ENCODE assay signal across 26 mouse cellular contexts in genomic region chr1:109481387-109481786, GRCm38 (mm10).
A peak's percentile ranks its signal among the peaks of the same experiment; 100 is the strongest.
DNase-seq lines count a peak whose midpoint lies in the region; ATAC-seq lines count a peak whose summit lies in the region.
"Had no signal": no experiment of that assay in that cellular context is flagged by ENCODE, and none has a peak within 500 bp of the region (broad histone marks: within the 10 kb centered on the region; RNA-seq: fewer than 3 reads in every experiment).

No protein-coding gene starts in this region.

- H3K4me2 ChIP-seq in embryonic facial prominence, embryonic 11.5 days (ENCODE audit: low read depth, low read length) = no peak overlapping the region
- H3K4me2 ChIP-seq: embryonic facial prominence, embryonic 12.5 days; hindbrain, embryonic 15.5 days; kidney, embryonic 15.5 days; lung, embryonic 14.5 days; stomach, embryonic 15.5 days had no signal

- ATAC-seq in embryonic facial prominence, embryonic 11.5 days (replicated peaks; ENCODE audit: insufficient number of reproducible peaks, low FRiP score, low TSS enrichment, low read depth) = no peak
- ATAC-seq: forebrain, postnatal 0 days had no signal

- H3K27ac ChIP-seq in embryonic facial prominence, embryonic 11.5 days (replicated peaks; ENCODE audit: low read depth, low read length) = no peak overlapping the region
- no peak overlapping the region for H3K27ac ChIP-seq in embryonic facial prominence, embryonic 10.5 days (replicated peaks)
- no peak overlapping the region for H3K27ac ChIP-seq in limb, embryonic 10.5 days
- H3K27ac ChIP-seq: embryonic facial prominence, embryonic 12.5 days; hindbrain, embryonic 10.5 days; hindbrain, embryonic 15.5 days; kidney, embryonic 15.5 days; liver, embryonic 14.5 days; midbrain, embryonic 10.5 days; stomach, embryonic 15.5 days had no signal

- H3K9ac ChIP-seq in embryonic facial prominence, embryonic 11.5 days (replicated peaks; ENCODE audit: low read length) = no peak overlapping the region
- H3K9ac ChIP-seq: embryonic facial prominence, embryonic 12.5 days; forebrain, postnatal 0 days; hindbrain, embryonic 15.5 days; kidney, embryonic 15.5 days; liver, embryonic 14.5 days; lung, embryonic 14.5 days; stomach, embryonic 15.5 days had no signal

- H3K4me1 ChIP-seq in embryonic facial prominence, embryonic 11.5 days (ENCODE audit: control insufficient read depth, insufficient read depth, low read length) = no peaks in the 10 kb centered on the region
- no peaks in the 10 kb centered on the region for H3K4me1 ChIP-seq in embryonic facial prominence, embryonic 10.5 days
- H3K4me1 ChIP-seq in limb, embryonic 10.5 days = no peaks in the 10 kb centered on the region
- H3K4me1 ChIP-seq: embryonic facial prominence, embryonic 12.5 days; hindbrain, embryonic 10.5 days; hindbrain, embryonic 15.5 days; kidney, embryonic 15.5 days; midbrain, embryonic 10.5 days; stomach, embryonic 15.5 days had no signal

- DNase-seq in embryonic facial prominence, embryonic 11.5 days (ENCODE audit: low spot score) = peak; percentile 0
- no peak for DNase-seq in embryonic facial prominence, embryonic 10.5 days (ENCODE audit: low spot score)
- DNase-seq in brain, adult 2 months (ENCODE audit: low read depth, low spot score) = peak; percentile 74
- DNase-seq in cerebellum, adult 18-20 months = peak; percentile 60 to 62
- peak; percentile 84 to 87 for DNase-seq in cerebellum, postnatal 10 days
- DNase-seq in frontal cortex, adult 2 months (ENCODE audit: extremely low spot score in 1 of 2, low spot score in 1 of 2) = no peak
- DNase-seq in limb, embryonic 10.5 days (ENCODE audit: low spot score) = no peak
- no peak for DNase-seq in thymus, adult 18-20 months
- DNase-seq: adrenal gland, postnatal 10 days; forebrain, postnatal 0 days; gastrocnemius, postnatal 10 days; heart, postnatal 14 days; kidney, adult 18-20 months; kidney, postnatal 4 days; liver; lung, embryonic 14.5 days; right cerebral cortex, postnatal 25 days; thymus, postnatal 14 days had no signal

- H3K4me3 ChIP-seq in embryonic facial prominence, embryonic 11.5 days (ENCODE audit: low read depth, low read length) = no peak overlapping the region
- no peak overlapping the region for H3K4me3 ChIP-seq in embryonic facial prominence, embryonic 10.5 days
- no peak overlapping the region for H3K4me3 ChIP-seq in limb, embryonic 10.5 days
- H3K4me3 ChIP-seq: embryonic facial prominence, embryonic 12.5 days; hindbrain, embryonic 10.5 days; hindbrain, embryonic 15.5 days; kidney, embryonic 15.5 days; midbrain, embryonic 10.5 days; stomach, embryonic 15.5 days had no signal

- no peaks in the 10 kb centered on the region for H3K36me3 ChIP-seq in embryonic facial prominence, embryonic 11.5 days (replicated peaks; ENCODE audit: control insufficient read depth, insufficient read depth, low read depth, low read length)
- H3K36me3 ChIP-seq in embryonic facial prominence, embryonic 10.5 days (replicated peaks) = no peaks in the 10 kb centered on the region
- no peaks in the 10 kb centered on the region for H3K36me3 ChIP-seq in limb, embryonic 10.5 days
- H3K36me3 ChIP-seq: embryonic facial prominence, embryonic 12.5 days; hindbrain, embryonic 10.5 days; hindbrain, embryonic 15.5 days; kidney, embryonic 15.5 days; midbrain, embryonic 10.5 days; stomach, embryonic 15.5 days had no signal

- WGBS in embryonic facial prominence, embryonic 11.5 days = 66% methylated on average over 3 of the region's 3 CpGs
- WGBS in embryonic facial prominence, embryonic 10.5 days = 83% methylated on average over 3 of the region's 3 CpGs
- WGBS in limb, embryonic 10.5 days = 85% methylated on average over 3 of the region's 3 CpGs

- no peaks in the 10 kb centered on the region for H3K27me3 ChIP-seq in embryonic facial prominence, embryonic 11.5 days (ENCODE audit: control insufficient read depth, insufficient read depth, low read length)
- H3K27me3 ChIP-seq in embryonic facial prominence, embryonic 10.5 days (replicated peaks; ENCODE audit: low read depth, poor library complexity, severe bottlenecking) = no peaks in the 10 kb centered on the region
- H3K27me3 ChIP-seq in limb, embryonic 10.5 days (ENCODE audit: low read depth, poor library complexity, severe bottlenecking) = no peaks in the 10 kb centered on the region
- H3K27me3 ChIP-seq: CH12.LX; embryonic facial prominence, embryonic 12.5 days; hindbrain, embryonic 15.5 days; kidney, embryonic 15.5 days; stomach, embryonic 15.5 days had no signal

- no peaks in the 10 kb centered on the region for H3K9me3 ChIP-seq in embryonic facial prominence, embryonic 11.5 days (replicated peaks; ENCODE audit: control insufficient read depth, low read length)
- H3K9me3 ChIP-seq in embryonic facial prominence, embryonic 10.5 days = no peaks in the 10 kb centered on the region
- no peaks in the 10 kb centered on the region for H3K9me3 ChIP-seq in limb, embryonic 10.5 days (replicated peaks)
- H3K9me3 ChIP-seq: embryonic facial prominence, embryonic 12.5 days; hindbrain, embryonic 10.5 days; hindbrain, embryonic 15.5 days; kidney, embryonic 15.5 days; midbrain, embryonic 10.5 days; stomach, embryonic 15.5 days had no signal

Comparison
In these comparisons a context has a peak if more than half of its experiments do, and no peak if none do; other contexts are left out.
1. DNase-seq: peak in embryonic facial prominence, embryonic 11.5 days (single experiment), brain, adult 2 months (single experiment), cerebellum, adult 18-20 months (2 of 2) and cerebellum, postnatal 10 days (2 of 2); none in embryonic facial prominence, embryonic 10.5 days (single experiment), frontal cortex, adult 2 months (0 of 2), limb, embryonic 10.5 days (single experiment) and thymus, adult 18-20 months (0 of 2).